Mouse (Mus musculus) hindbrain, embryonic 12.5 days (tissue): ENCODE data around the gene Cbx2. TPM values are rescaled to one million over a fixed set of nuclear protein-coding genes. Genes with fewer than 3 reads are reported as not detected.
A peak's percentile ranks its signal among the peaks of the same experiment; 100 is the strongest.

ENCODE experiments used
- ATAC-seq: fragments of 200-750 bp; cut with Nextera tagmentation; 2 replicates; pipeline ENCODE4 v1.8.0; 2017; ENCODE audit warnings: moderate TSS enrichment; ENCODE audit not compliant: low FRiP score
- H3K27ac ChIP-seq: fragments of 300-500 bp; sonication (generic); 2 replicates; pipeline ENCODE4 v1.5.1; 2016; ENCODE audit warnings: mild to moderate bottlenecking
- H3K27me3 ChIP-seq: fragments of 300-500 bp; sonication (generic); 2 replicates; pipeline ENCODE4 v1.6.1; 2016; ENCODE audit warnings: mild to moderate bottlenecking
- H3K36me3 ChIP-seq: fragments of 300-500 bp; sonication (generic); 2 replicates; pipeline ENCODE4 v1.6.1; 2016; ENCODE audit warnings: mild to moderate bottlenecking
- H3K4me1 ChIP-seq: fragments of 300-500 bp; sonication (generic); 2 replicates; pipeline ENCODE4 v1.6.1; 2016
- H3K4me2 ChIP-seq: fragments of 300-500 bp; sonication (generic); replicated peaks from 2 replicates; pipeline ENCODE4 v1.6.1; 2016; ENCODE audit warnings: mild to moderate bottlenecking
- H3K4me3 ChIP-seq: fragments of 300-500 bp; sonication (generic); 2 replicates; pipeline ENCODE4 v1.5.1; 2016; ENCODE audit warnings: mild to moderate bottlenecking
- H3K9ac ChIP-seq: fragments of 300-500 bp; sonication (generic); 2 replicates; pipeline ENCODE4 v1.6.1; 2016; ENCODE audit warnings: mild to moderate bottlenecking, moderate library complexity
- H3K9me3 ChIP-seq: fragments of 300-500 bp; sonication (generic); replicated peaks from 2 replicates; pipeline ENCODE4 v1.6.1; 2016; ENCODE audit warnings: mild to moderate bottlenecking
- WGBS: fragments of 180-500 bp; shearing (Covaris S2); methylation state at CpG from one replicate; pipeline ENCODE4 v1.1.7; 2016; 5-methylcytosine and 5-hydroxymethylcytosine counted together
- polyA plus RNA-seq: library from polyadenylated mRNA; unstranded; fragments of >200 nt; fragmentation: Nextera tagmentation; extraction: Ambion mirVana; gene quantifications from 2 replicates; pipeline ENCODE4 v1.2.1, GENCODE M21; 2016

Cbx2 gene
- polyA plus RNA-seq, 1 experiment from 2014 or later = 62.5 TPM

GRCm38 (mm10) chr11:118998540-118999265 lies 24.1 kb upstream of the Cbx2 start:
- H3K9ac ChIP-seq = peak overlapping the region; percentile 52

GRCm38 (mm10) chr11:118999361-118999804 lies 23.4 kb upstream of the Cbx2 start:
- peak; percentile 68 for ATAC-seq
- H3K4me3 ChIP-seq = peak overlapping the region; percentile 12
- peaks cover 15% of the 10 kb centered on the region for H3K27me3 ChIP-seq

More at GRCm38 (mm10) chr11:118998540-118999265, 24.1 kb upstream of the Cbx2 start:
- 5% methylated on average over 30 of the region's 30 CpGs for WGBS
- no peaks in the 10 kb centered on the region for H3K36me3 ChIP-seq
- peak overlapping the region; percentile 51 for H3K4me2 ChIP-seq
- peaks cover 28% of the 10 kb centered on the region for H3K4me1 ChIP-seq
- H3K4me3 ChIP-seq = peak overlapping the region; percentile 20
- H3K27ac ChIP-seq = peak overlapping the region; percentile 78
- no peaks in the 10 kb centered on the region for H3K9me3 ChIP-seq
- ATAC-seq = peak; percentile 68
- H3K27me3 ChIP-seq = peaks cover 15% of the 10 kb centered on the region

GRCm38 (mm10) chr11:119000877-119001276 lies 21.9 kb upstream of the Cbx2 start:
- H3K36me3 ChIP-seq = no peaks in the 10 kb centered on the region
- no peak overlapping the region for H3K27ac ChIP-seq
- 71% methylated on average over 2 of the region's 2 CpGs for WGBS
- H3K27me3 ChIP-seq = peaks cover 10% of the 10 kb centered on the region
- H3K9me3 ChIP-seq = no peaks in the 10 kb centered on the region
- ATAC-seq = no peak
- no peak overlapping the region for H3K9ac ChIP-seq
- no peak overlapping the region for H3K4me3 ChIP-seq
- no peak overlapping the region for H3K4me2 ChIP-seq
- peaks cover 19% of the 10 kb centered on the region for H3K4me1 ChIP-seq

More at GRCm38 (mm10) chr11:118999361-118999804, 23.4 kb upstream of the Cbx2 start:
- Histone ChIP-seq H3K9ac (peak overlapping the region; percentile 52; the same call in 1 of the 2 replicates), H3K27ac (peak overlapping the region; percentile 78), H3K9me3 (no peaks in the 10 kb centered on the region), H3K4me2 (peak overlapping the region; percentile 51), H3K4me1 (peaks cover 28% of the 10 kb centered on the region), H3K36me3 (no peaks in the 10 kb centered on the region)
- 3% methylated on average over 26 of the region's 26 CpGs for WGBS

- 63% methylated on average over 4 of the region's 4 CpGs for WGBS
- H3K27me3 ChIP-seq = peaks cover 10% of the 10 kb centered on the region
- ATAC-seq = no peak
- no peaks in the 10 kb centered on the region for H3K36me3 ChIP-seq
- H3K4me2 ChIP-seq = no peak overlapping the region
- H3K4me1 ChIP-seq = peaks cover 19% of the 10 kb centered on the region
- H3K4me3 ChIP-seq = no peak overlapping the region
- H3K9me3 ChIP-seq = no peaks in the 10 kb centered on the region
- no peak overlapping the region for H3K27ac ChIP-seq
- H3K9ac ChIP-seq = no peak overlapping the region
Measured at GRCm38 (mm10) chr11:119001493-119002128, 21.2 kb upstream of the Cbx2 start.

- H3K4me1 ChIP-seq = no peaks in the 10 kb centered on the region
- WGBS = 85% methylated on average over 10 of the region's 10 CpGs
Measured at GRCm38 (mm10) chr11:119005547-119006275, 17.1 kb upstream of the Cbx2 start.

GRCm38 (mm10) chr11:119006462-119006861 lies 16.3 kb upstream of the Cbx2 start:
- no peaks in the 10 kb centered on the region for H3K4me1 ChIP-seq
- H3K36me3 ChIP-seq = no peaks in the 10 kb centered on the region
- H3K9ac ChIP-seq = no peak overlapping the region
- no peak for ATAC-seq
- no peak overlapping the region for H3K4me3 ChIP-seq
- no peak overlapping the region for H3K27ac ChIP-seq
- H3K4me2 ChIP-seq = no peak overlapping the region
- H3K9me3 ChIP-seq = no peaks in the 10 kb centered on the region
- no peaks in the 10 kb centered on the region for H3K27me3 ChIP-seq
- 61% methylated on average over 2 of the region's 3 CpGs for WGBS

More at GRCm38 (mm10) chr11:119005547-119006275, 17.1 kb upstream of the Cbx2 start:
- Histone ChIP-seq H3K9ac (no peak overlapping the region), H3K4me2 (no peak overlapping the region), H3K36me3 (no peaks in the 10 kb centered on the region), H3K27me3 (peaks cover 4% of the 10 kb centered on the region), H3K9me3 (no peaks in the 10 kb centered on the region), H3K4me3 (no peak overlapping the region), H3K27ac (no peak overlapping the region)
- ATAC-seq = no peak

GRCm38 (mm10) chr11:119007461-119008456 lies 15.0 kb upstream of the Cbx2 start:
- H3K4me1 ChIP-seq = no peaks in the 10 kb centered on the region
- no peaks in the 10 kb centered on the region for H3K36me3 ChIP-seq
- peak overlapping the region; percentile 25 for H3K4me3 ChIP-seq
- H3K9ac ChIP-seq = peak overlapping the region; percentile 48
- H3K27me3 ChIP-seq = no peaks in the 10 kb centered on the region
- H3K4me2 ChIP-seq = peak overlapping the region; percentile 49
- no peak overlapping the region for H3K27ac ChIP-seq
- 18% methylated on average over 21 of the region's 21 CpGs for WGBS
- ATAC-seq = no peak
- no peaks in the 10 kb centered on the region for H3K9me3 ChIP-seq

GRCm38 (mm10) chr11:119014455-119014854 lies 8.3 kb upstream of the Cbx2 start:
- ATAC-seq = no peak
- Histone ChIP-seq H3K27me3 (0 out of 2 replicates have a peak, but pooled peaks cover 2% of the 10 kb centered on the region), H3K27ac (no peak overlapping the region), H3K4me3 (no peak overlapping the region), H3K9ac (no peak overlapping the region), H3K9me3 (no peaks in the 10 kb centered on the region), H3K4me1 (no peaks in the 10 kb centered on the region), H3K36me3 (no peaks in the 10 kb centered on the region), H3K4me2 (no peak overlapping the region)
- WGBS = 85% methylated on average over 7 of the region's 7 CpGs

GRCm38 (mm10) chr11:119017506-119017905 lies 5.3 kb upstream of the Cbx2 start:
- no peak for ATAC-seq
- no peak overlapping the region for H3K27ac ChIP-seq
- no peak overlapping the region for H3K4me3 ChIP-seq
- no peak overlapping the region for H3K9ac ChIP-seq
- 31% methylated on average over 7 of the region's 7 CpGs for WGBS
- H3K4me2 ChIP-seq = no peak overlapping the region
- peaks cover 14% of the 10 kb centered on the region for H3K27me3 ChIP-seq
- H3K9me3 ChIP-seq = no peaks in the 10 kb centered on the region
- peaks cover 8% of the 10 kb centered on the region; the same call in 1 of the 2 replicates for H3K4me1 ChIP-seq
- H3K36me3 ChIP-seq = no peaks in the 10 kb centered on the region

GRCm38 (mm10) chr11:119021180-119021579 lies 1.6 kb upstream of the Cbx2 start:
- peaks cover 14% of the 10 kb centered on the region for H3K27me3 ChIP-seq
- no peak for ATAC-seq
- no peak overlapping the region for H3K9ac ChIP-seq
- WGBS = 95% methylated on average over 7 of the region's 7 CpGs
- H3K4me1 ChIP-seq = peaks cover 34% of the 10 kb centered on the region
- H3K4me3 ChIP-seq = no peak overlapping the region
- H3K27ac ChIP-seq = no peak overlapping the region
- H3K4me2 ChIP-seq = no peak overlapping the region
- H3K9me3 ChIP-seq = no peaks in the 10 kb centered on the region
- H3K36me3 ChIP-seq = peaks cover 3% of the 10 kb centered on the region; the same call in 1 of the 2 replicates
